Mouse (Mus musculus) CH12.LX (cell line): ENCODE measurements around the gene Mon2. TPM values are rescaled to one million over a fixed set of nuclear protein-coding genes. Genes with fewer than 3 reads are reported as not detected.

ENCODE experiments used
- DNase-seq: peaks from one replicate; pipeline ENCODE4 v3.0.0-alpha.2; 2013; ENCODE audit errors: extremely low read depth
- H3K27ac ChIP-seq: 2 replicates; pipeline ENCODE4 v1.5.1; 2012; ENCODE audit warnings: low read depth, mild to moderate bottlenecking, control low read depth, moderate library complexity; ENCODE audit not compliant: insufficient read depth
- H3K27me3 ChIP-seq: replicated peaks from 2 replicates; pipeline ENCODE3; 2012; ENCODE audit warnings: inconsistent platforms
- H3K36me3 ChIP-seq, 2 experiments: replicated peaks in 1 of 2; 2 replicates each; pipeline versions ENCODE3 to v1.6.1; 2012; ENCODE audit warnings: inconsistent platforms in 1 of 2, low read length in 1 of 2, mild to moderate bottlenecking in 1 of 2, mixed read lengths in 1 of 2, moderate library complexity in 1 of 2; ENCODE audit not compliant: control insufficient read depth in 1 of 2, insufficient read depth in 1 of 2
- H3K4me1 ChIP-seq, 2 experiments: 2 replicates each; pipeline ENCODE4 v1.6.1; 2012; ENCODE audit warnings: inconsistent platforms in 1 of 2, moderate library complexity in 1 of 2; ENCODE audit not compliant: insufficient read depth in 2 of 2, control insufficient read depth in 1 of 2
- H3K4me2 ChIP-seq: 2 replicates; pipeline ENCODE4 v1.6.1; 2012; ENCODE audit warnings: low read depth, mild to moderate bottlenecking, control low read depth; ENCODE audit not compliant: poor library complexity, insufficient read depth, severe bottlenecking
- H3K4me3 ChIP-seq, 3 experiments: fragments of 150-350 bp in 1 of 3; sonication (generic) in 1 of 3; replicated peaks in 1 of 3; 2 replicates each; pipeline versions ENCODE3 to v1.5.1; 2011 to 2012; ENCODE audit warnings: low read depth in 2 of 3, low read length in 2 of 3, mild to moderate bottlenecking in 2 of 3, moderate library complexity in 2 of 3, control low read depth in 1 of 3, improper control_type of control experiment in 1 of 3, inconsistent platforms in 1 of 3, mixed read lengths in 1 of 3; ENCODE audit not compliant: poor library complexity in 1 of 3
- H3K79me2 ChIP-seq: replicated peaks from 2 replicates; pipeline ENCODE4 v1.6.1; 2012; ENCODE audit warnings: mild to moderate bottlenecking, moderate library complexity; ENCODE audit not compliant: control insufficient read depth, poor library complexity, insufficient read depth, severe bottlenecking; ENCODE audit errors: extremely low read depth
- H3K9ac ChIP-seq: 2 replicates; pipeline ENCODE4 v1.6.1; 2012; ENCODE audit warnings: low read depth, mild to moderate bottlenecking, control low read depth, moderate library complexity; ENCODE audit not compliant: insufficient read depth
- H3K9me3 ChIP-seq: replicated peaks from 2 replicates; pipeline ENCODE3; 2012; ENCODE audit warnings: low read length, inconsistent platforms, mixed read lengths
- BHLHE40 ChIP-seq: IDR thresholded peaks from 2 replicates; pipeline ENCODE4 v1.6.1; 2011; ENCODE audit warnings: mild to moderate bottlenecking, low read depth, low read length, improper control_type of control experiment
- CHD1 ChIP-seq: IDR thresholded peaks from 2 replicates; pipeline ENCODE4 v1.6.1; 2012; ENCODE audit warnings: low read depth, low read length, improper control_type of control experiment, inconsistent platforms
- CHD2 ChIP-seq: IDR thresholded peaks from 2 replicates; pipeline ENCODE4 v1.6.1; 2011; ENCODE audit warnings: low read length, improper control_type of control experiment
- CTCF ChIP-seq, 2 experiments: IDR thresholded peaks in 1 of 2; conservative IDR thresholded peaks in 1 of 2; 2 replicates each; pipeline ENCODE4 v1.5.1; 2011 to 2012; ENCODE audit warnings: low read depth in 2 of 2, low read length in 2 of 2, improper control_type of control experiment in 1 of 2, inconsistent platforms in 1 of 2, mild to moderate bottlenecking in 1 of 2, moderate library complexity in 1 of 2
- E2F4 ChIP-seq: IDR thresholded peaks from 2 replicates; pipeline ENCODE4 v1.6.1; 2011; ENCODE audit warnings: low read depth, low read length, improper control_type of control experiment; ENCODE audit not compliant: insufficient replicate concordance
- ELF1 ChIP-seq: IDR thresholded peaks from 2 replicates; pipeline ENCODE4 v1.6.1; 2014; ENCODE audit warnings: low read depth, mild to moderate bottlenecking, inconsistent platforms, low read length, improper control_type of control experiment
- EP300 ChIP-seq: IDR thresholded peaks from 2 replicates; pipeline ENCODE4 v1.6.1; 2011; ENCODE audit warnings: low read length, improper control_type of control experiment
- ETS1 ChIP-seq: conservative IDR thresholded peaks from 2 replicates; pipeline ENCODE4 v1.6.1; 2012; ENCODE audit warnings: low read depth, mild to moderate bottlenecking, inconsistent platforms, low read length, improper control_type of control experiment, moderate library complexity
- GABPA ChIP-seq: IDR thresholded peaks from 2 replicates; pipeline ENCODE4 v1.6.1; 2012; ENCODE audit warnings: low read depth, low read length, improper control_type of control experiment, inconsistent platforms; ENCODE audit not compliant: insufficient replicate concordance
- HCFC1 ChIP-seq: IDR thresholded peaks from 2 replicates; pipeline ENCODE4 v1.6.1; 2012; ENCODE audit warnings: low read depth, mild to moderate bottlenecking, inconsistent platforms, low read length, improper control_type of control experiment
- IRF4 ChIP-seq: IDR thresholded peaks from 2 replicates; pipeline ENCODE4 v1.6.1; 2014; ENCODE audit warnings: low read depth, mild to moderate bottlenecking, inconsistent platforms, low read length, improper control_type of control experiment
- JUN ChIP-seq: IDR thresholded peaks from 2 replicates; pipeline ENCODE4 v1.6.1; 2011; ENCODE audit warnings: low read depth, mild to moderate bottlenecking, low read length, improper control_type of control experiment, moderate library complexity; ENCODE audit not compliant: insufficient read depth
- JUND ChIP-seq: conservative IDR thresholded peaks from 2 replicates; pipeline ENCODE4 v1.6.1; 2011; ENCODE audit warnings: low read depth, low read length, improper control_type of control experiment
- KAT2A ChIP-seq: IDR thresholded peaks from 2 replicates; pipeline ENCODE4 v1.6.1; 2012; ENCODE audit warnings: low read length, improper control_type of control experiment, inconsistent platforms; ENCODE audit not compliant: insufficient replicate concordance
- MAX ChIP-seq: IDR thresholded peaks from 2 replicates; pipeline ENCODE4 v1.6.1; 2011; ENCODE audit warnings: low read length, improper control_type of control experiment
- MXI1 ChIP-seq: IDR thresholded peaks from 2 replicates; pipeline ENCODE4 v1.6.1; 2011; ENCODE audit warnings: mild to moderate bottlenecking, low read depth, low read length, improper control_type of control experiment
- MYC ChIP-seq: IDR thresholded peaks from 2 replicates; pipeline ENCODE4 v1.6.1; 2011; ENCODE audit warnings: low read depth, mild to moderate bottlenecking, improper control_type of control experiment, low read length
- NELFE ChIP-seq: IDR thresholded peaks from 2 replicates; pipeline ENCODE4 v1.6.1; 2011; ENCODE audit warnings: low read depth, low read length, improper control_type of control experiment
- NRF1 ChIP-seq: IDR thresholded peaks from 2 replicates; pipeline ENCODE4 v1.6.1; 2014; ENCODE audit warnings: low read depth, mild to moderate bottlenecking, inconsistent platforms, low read length, improper control_type of control experiment, moderate library complexity
- PAX5 ChIP-seq: IDR thresholded peaks from 2 replicates; pipeline ENCODE4 v1.6.1; 2012; ENCODE audit warnings: low read length, inconsistent platforms, mixed read lengths
- POLR2A ChIP-seq: IDR thresholded peaks from 2 replicates; pipeline ENCODE4 v1.6.1; 2011; ENCODE audit warnings: low read depth, mild to moderate bottlenecking, improper control_type of control experiment, low read length
- POLR2AphosphoS2 ChIP-seq: IDR thresholded peaks from 2 replicates; pipeline ENCODE4 v1.6.1; 2011; ENCODE audit warnings: low read depth, low read length, improper control_type of control experiment
- SIN3A ChIP-seq: IDR thresholded peaks from 2 replicates; pipeline ENCODE4 v1.6.1; 2012; ENCODE audit warnings: low read length, improper control_type of control experiment, inconsistent platforms
- SMC3 ChIP-seq: IDR thresholded peaks from 2 replicates; pipeline ENCODE4 v1.6.1; 2011; ENCODE audit warnings: low read depth, low read length, improper control_type of control experiment
- TBP ChIP-seq: conservative IDR thresholded peaks from 2 replicates; pipeline ENCODE4 v1.6.1; 2011; ENCODE audit warnings: low read depth, low read length, improper control_type of control experiment
- TCF12 ChIP-seq: IDR thresholded peaks from 2 replicates; pipeline ENCODE4 v1.6.1; 2014; ENCODE audit warnings: low read depth, mild to moderate bottlenecking, inconsistent platforms, low read length, improper control_type of control experiment
- UBTF ChIP-seq: IDR thresholded peaks from 2 replicates; pipeline ENCODE4 v1.6.1; 2012; ENCODE audit warnings: low read depth, mild to moderate bottlenecking, inconsistent platforms, low read length, improper control_type of control experiment, moderate library complexity
- USF2 ChIP-seq: conservative IDR thresholded peaks from 2 replicates; pipeline ENCODE4 v1.6.1; 2011; ENCODE audit warnings: low read depth, low read length, improper control_type of control experiment
- ZKSCAN1 ChIP-seq: IDR thresholded peaks from 2 replicates; pipeline ENCODE4 v1.6.1; 2012; ENCODE audit warnings: low read depth, inconsistent platforms, low read length, improper control_type of control experiment, borderline replicate concordance
- ZMIZ1 ChIP-seq: IDR thresholded peaks from 2 replicates; pipeline ENCODE4 v1.6.1; 2012; ENCODE audit warnings: low read depth, mild to moderate bottlenecking, inconsistent platforms, low read length, improper control_type of control experiment
- ZNF384 ChIP-seq: IDR thresholded peaks from 2 replicates; pipeline ENCODE4 v1.6.1; 2012; ENCODE audit warnings: low read depth, low read length, improper control_type of control experiment, inconsistent platforms
- dilution Hi-C: fragments of 300-500 bp; cut with MboI; formaldehyde crosslinking; loops from 2 replicates; pipeline ENCODE4 v1.14.3; 2020; ENCODE audit warnings: low sequenced_read_pairs; ENCODE audit not compliant: extremely low pct_unique_long_range_greater_than_20kb, extremely low pct_ligation_motif_present
- in situ Hi-C: fragments of 300-500 bp; cut with MboI; formaldehyde crosslinking; loops from 3 replicates; pipeline ENCODE4 v1.14.3; 2019; ENCODE audit warnings: low sequenced_read_pairs, low pct_ligation_motif_present, low pct_unique_long_range_greater_than_20kb, mixed read lengths
- polyA plus RNA-seq: library from polyadenylated mRNA; unstranded; fragments of >175 nt; gene quantifications from 2 replicates; pipeline ENCODE4 v1.2.1, GENCODE M21; 2012; ENCODE audit warnings: low read depth; ENCODE audit not compliant: insufficient read length
- total RNA-seq, 2 experiments: library from RNA; depleted of rRNA; stranded (reverse); fragments of 300-350 nt in 1 of 2; fragments of >200 nt in 1 of 2; gene quantifications; 2 replicates each; pipeline ENCODE4 v1.2.3; 2012 to 2014

The Mon2 gene
- 31.0 and 33.2 TPM in 2 replicates for total RNA-seq (2012; rRNA removed)
- 18.6 and 19.3 TPM in 2 replicates for total RNA-seq (2014; rRNA removed)
- 26.9 and 28.8 TPM in 2 replicates for polyA plus RNA-seq

DNA sequence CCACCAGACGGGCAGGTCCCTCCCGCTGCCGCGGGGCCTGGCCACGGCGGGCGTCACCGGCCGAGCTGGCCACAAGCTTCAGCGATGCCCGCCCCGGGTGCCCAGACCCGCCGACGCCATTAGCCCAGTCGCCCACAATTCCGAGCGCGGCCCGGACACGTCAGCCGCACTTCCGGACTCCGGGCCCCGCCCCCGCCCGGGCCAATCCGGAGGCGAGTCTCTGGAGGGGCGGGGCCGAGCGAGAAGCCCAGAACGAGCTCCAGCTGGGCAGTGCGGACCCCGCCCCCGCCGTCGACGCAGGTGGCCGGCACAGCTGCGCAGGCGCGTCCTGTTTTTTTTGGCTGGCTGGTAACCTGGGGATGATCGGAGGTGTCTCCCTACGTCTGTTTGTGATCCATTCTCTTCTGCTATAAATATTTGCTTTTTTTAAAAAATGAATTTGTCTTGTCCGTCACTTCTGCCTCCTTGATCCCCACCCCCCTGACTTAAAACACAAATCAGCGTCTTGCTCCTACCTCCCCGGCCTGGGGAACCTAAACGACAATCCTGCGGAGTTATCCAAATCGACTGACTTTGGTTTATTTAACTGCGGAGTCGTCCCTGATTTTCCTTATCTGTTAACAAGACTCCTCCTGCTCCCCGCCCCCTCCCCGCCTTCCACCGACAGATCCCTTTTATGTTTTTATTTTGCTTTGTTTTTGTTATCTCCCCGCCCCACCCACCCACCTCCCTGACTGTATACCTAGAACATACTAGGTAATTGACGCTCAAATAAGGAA lies at the start of gene Mon2:
Gene Mon2 (minus strand): TSS at position 261 of the 779 bp plus-strand sequence.
- DNase-seq = peak; percentile 94
- dilution Hi-C loops = no loop called here

GRCm38 (mm10) chr10:123120666-123121392 lies 44.5 kb upstream of the Mon2 start:
- Histone ChIP-seq H3K4me1 (no peaks in the 10 kb centered on the region), H3K4me3 (no peak overlapping the region), H3K36me3 (peaks cover 71 to 96% of the 10 kb centered on the region in 2 experiments), H3K4me2 (no peak overlapping the region), H3K79me2 (no peaks in the 10 kb centered on the region)
- dilution Hi-C loops (no loop called here), in situ Hi-C loops (no loop called here)
- TF ChIP-seq SMC3 = 0 out of 2 replicates have a peak, but pooled peaks have one; percentile 5
- TF ChIP-seq USF2 = no peak
- TF ChIP-seq PAX5 = no peak
- TF ChIP-seq UBTF = no peak
- TF ChIP-seq E2F4 = no peak
- no peak for TF ChIP-seq ZNF384
- peak in 1 of 2 experiments; percentile 39; a peak in 2 of 4 replicates for TF ChIP-seq CTCF (conservative IDR thresholded peaks at IDR 0.05 in 1 of 2, IDR thresholded peaks at IDR 0.05 in 1 of 2; ENCODE audit: low read depth in 2 of 2, low read length in 2 of 2)
- TF ChIP-seq CHD1 = no peak
- TF ChIP-seq, all 38 proteins: peak for 2
- Histone ChIP-seq H3K9ac (no peak overlapping the region), H3K27me3 (no peaks in the 10 kb centered on the region), H3K9me3 (no peaks in the 10 kb centered on the region), H3K27ac (no peak overlapping the region)
- peak; percentile 8 for DNase-seq

More for the DNA sequence above, at the start of gene Mon2:
- H3K4me1 ChIP-seq = peaks cover 2 to 21% of the 10 kb centered on the region in 2 experiments; a peak in 3 of 4 replicates
- H3K4me3 ChIP-seq = peak within 1 kb of the TSS; percentile 69 to 93 (median 83)
- H3K9ac ChIP-seq = peak within 1 kb of the TSS; percentile 84
- H3K27me3 ChIP-seq = peaks cover 4% of the 10 kb centered on the region
- H3K9me3 ChIP-seq = no peaks in the 10 kb centered on the region
- no peak within 1 kb of the TSS for H3K27ac ChIP-seq
- peaks cover 31% of the 10 kb centered on the region for H3K79me2 ChIP-seq
- H3K36me3 ChIP-seq = peaks cover 0 to 18% of the 10 kb centered on the region in 2 experiments
- in situ Hi-C loops = no loop called here
- H3K4me2 ChIP-seq = peak within 1 kb of the TSS; percentile 93
- TF ChIP-seq ZMIZ1 (peak; percentile 63), PAX5 (no peak), POLR2A (peak; percentile 78), CTCF (conservative IDR thresholded peaks at IDR 0.05 in 1 of 2, IDR thresholded peaks at IDR 0.05 in 1 of 2; ENCODE audit: low read depth in 2 of 2, low read length in 2 of 2) (no peak), ETS1 (peak; percentile 20; the same call in 1 of the 2 replicates), JUND (no peak), BHLHE40 (no peak), GABPA (no peak), ZNF384 (peak; percentile 93), E2F4 (no peak), NRF1 (peak; percentile 94), POLR2AphosphoS2 (no peak), IRF4 (peak; percentile 44; the same call in 1 of the 2 replicates), HCFC1 (peak; percentile 80), MYC (no peak), TCF12 (peak; percentile 90), NELFE (peak; percentile 84), EP300 (no peak), TBP (no peak), ZKSCAN1 (no peak), MXI1 (peak; percentile 43; the same call in 1 of the 2 replicates), KAT2A (0 out of 2 replicates have a peak, but pooled peaks have one; percentile 40), JUN (no peak), MAX (no peak), ELF1 (peak; percentile 98), SIN3A (peak; percentile 82), CHD2 (0 out of 2 replicates have a peak, but pooled peaks have one; percentile 18)
- TF ChIP-seq, all 38 proteins: peak for 14
